Mouse (Mus musculus) small intestine, adult 2 months (tissue): ENCODE measurements around the gene Hs1bp3.

ENCODE experiments used
- CTCF ChIP-seq: fragments of 200-500 bp; IDR thresholded peaks from 2 replicates; pipeline ENCODE4 v1.5.1; 2012; ENCODE audit warnings: low read depth, mild to moderate bottlenecking, control low read depth, inconsistent platforms, low read length, moderate library complexity, mixed read lengths; ENCODE audit not compliant: insufficient replicate concordance, insufficient read length; ENCODE audit errors: extremely low read depth
- POLR2A ChIP-seq: fragments of 200-500 bp; IDR thresholded peaks from 2 replicates; pipeline ENCODE4 v1.6.1; 2012; ENCODE audit warnings: low read depth, mild to moderate bottlenecking, control low read depth, inconsistent platforms, low read length, moderate library complexity

- no peak for TF ChIP-seq CTCF
- no peak for TF ChIP-seq POLR2A
These were observed 53.5 kb downstream of the Hs1bp3 start for GRCm38 (mm10) chr12:8366688-8367087.
